Mouse (Mus musculus) heart, postnatal 0 days (tissue): ENCODE data around the gene Desi1. TPM values are rescaled to one million over a fixed set of nuclear protein-coding genes. Genes with fewer than 3 reads are reported as not detected.

Experiments used
- ATAC-seq: fragments of 200-750 bp; cut with Nextera tagmentation; 2 replicates; pipeline ENCODE4 v1.8.0; 2017; ENCODE audit warnings: low read depth, moderate number of reproducible peaks, moderate library complexity; ENCODE audit not compliant: insufficient read depth
- DNase-seq: peaks from one replicate; pipeline ENCODE4 v3.0.0-alpha.2; 2016; ENCODE audit warnings: low spot score
- H3K27ac ChIP-seq: fragments of 300-500 bp; sonication (generic); 2 replicates; pipeline ENCODE4 v1.5.1; 2014; ENCODE audit warnings: low read depth, mild to moderate bottlenecking
- H3K27me3 ChIP-seq: fragments of 300-500 bp; sonication (generic); 2 replicates; pipeline ENCODE4 v1.6.1; 2014; ENCODE audit warnings: low read length, mixed read lengths; ENCODE audit not compliant: control insufficient read depth, insufficient read depth
- H3K36me3 ChIP-seq: fragments of 300-500 bp; sonication (generic); replicated peaks from 2 replicates; pipeline ENCODE4 v1.6.1; 2014; ENCODE audit warnings: low read length, mixed read lengths; ENCODE audit not compliant: control insufficient read depth, insufficient read depth
- H3K4me1 ChIP-seq: fragments of 300-500 bp; sonication (generic); 2 replicates; pipeline ENCODE4 v1.6.1; 2014; ENCODE audit warnings: antibody characterized with exemption; ENCODE audit not compliant: control insufficient read depth, insufficient read depth
- H3K4me2 ChIP-seq: fragments of 300-500 bp; sonication (generic); 2 replicates; pipeline ENCODE4 v1.6.1; 2014; ENCODE audit warnings: low read depth, mild to moderate bottlenecking, low read length, moderate library complexity
- H3K4me3 ChIP-seq: fragments of 300-500 bp; sonication (generic); 2 replicates; pipeline ENCODE4 v1.5.1; 2014; ENCODE audit warnings: low read depth, low read length
- H3K9ac ChIP-seq: fragments of 300-500 bp; sonication (generic); replicated peaks from 2 replicates; pipeline ENCODE4 v1.6.1; 2014; ENCODE audit warnings: low read depth, low read length, mixed read lengths
- H3K9me3 ChIP-seq: fragments of 300-500 bp; sonication (generic); replicated peaks from 2 replicates; pipeline ENCODE4 v1.6.1; 2016; ENCODE audit warnings: low read length; ENCODE audit not compliant: control insufficient read depth
- CTCF ChIP-seq: IDR thresholded peaks from 2 replicates; pipeline ENCODE4 v1.5.1; 2016; ENCODE audit warnings: antibody characterized with exemption, control low read depth, low read depth
- EP300 ChIP-seq: IDR thresholded peaks from 2 replicates; pipeline ENCODE4 v1.6.1; 2016; ENCODE audit warnings: antibody characterized with exemption, low read depth
- WGBS: fragments of 180-500 bp; shearing (Covaris S2); extraction: QIAGEN DNeasy Blood & Tissue Kit; methylation state at CpG from one replicate; pipeline ENCODE4 v1.1.7; 2014; 5-methylcytosine and 5-hydroxymethylcytosine counted together
- polyA plus RNA-seq: library from polyadenylated mRNA; unstranded; fragments of >200 nt; fragmentation: Nextera tagmentation; extraction: Ambion mirVana; gene quantifications from 2 replicates; pipeline ENCODE4 v1.2.1, GENCODE M21; 2015
- total RNA-seq: library from RNA; depleted of rRNA; stranded (reverse); fragments of >200 nt; gene quantifications from 2 replicates; pipeline ENCODE4 v1.2.3, GENCODE M21; 2014; ENCODE audit warnings: low replicate concordance

Gene Desi1
- total and polyA plus RNA-seq, 2 experiments from 2014 or later: 13.6 to 15.4 TPM

GRCm38 (mm10) chr15:82046246-82046891, 12.7 kb upstream of the Desi1 start:
- DNase-seq (no peak), ATAC-seq (no peak)
- Histone ChIP-seq H3K4me1 (peaks cover 8% of the 10 kb centered on the region; the same call in 1 of the 2 replicates), H3K9ac (peak overlapping the region; percentile 90), H3K27ac (no peak overlapping the region), H3K4me3 (peak overlapping the region; percentile 97), H3K36me3 (peaks cover 16% of the 10 kb centered on the region), H3K9me3 (no peaks in the 10 kb centered on the region), H3K4me2 (peak overlapping the region; percentile 77), H3K27me3 (no peaks in the 10 kb centered on the region)
- no peak for TF ChIP-seq EP300
- TF ChIP-seq CTCF: no peak
- under 1% methylated on average over 26 of the region's 26 CpGs for WGBS

- Histone ChIP-seq H3K36me3 (peaks cover 33% of the 10 kb centered on the region), H3K4me2 (no peak overlapping the region), H3K27ac (no peak overlapping the region), H3K9ac (no peak overlapping the region), H3K27me3 (no peaks in the 10 kb centered on the region), H3K4me3 (no peak overlapping the region), H3K9me3 (no peaks in the 10 kb centered on the region), H3K4me1 (peaks cover 8% of the 10 kb centered on the region; the same call in 1 of the 2 replicates)
- 97% methylated on average over 7 of the region's 7 CpGs for WGBS
- TF ChIP-seq EP300 (no peak), CTCF (peak; percentile 32; the same call in 1 of the 2 replicates)
- DNase-seq (no peak), ATAC-seq (no peak)
Measured at GRCm38 (mm10) chr15:82044166-82044784, 10.6 kb upstream of the Desi1 start.

DNA sequence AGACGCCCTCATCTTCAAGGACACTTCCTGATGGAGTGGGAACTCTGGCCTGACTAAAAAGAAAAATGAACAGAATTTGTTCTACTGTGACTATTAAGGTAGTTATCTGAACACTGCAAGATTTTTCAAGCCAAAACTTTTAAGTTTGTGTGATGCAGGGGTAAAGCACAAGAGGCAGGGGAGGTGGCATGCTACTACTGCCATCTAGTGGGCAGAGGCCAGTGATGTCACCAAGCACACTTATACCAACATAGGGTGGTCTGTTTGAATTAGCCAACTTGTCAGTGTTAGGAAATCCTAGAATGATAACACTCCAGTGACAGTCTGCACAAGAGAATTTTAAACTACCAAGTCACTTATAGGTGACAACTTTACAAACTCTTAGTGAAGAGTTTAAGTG, 7.0 kb upstream of the Desi1 start:
- no peak overlapping the region for H3K27ac ChIP-seq
- H3K27me3 ChIP-seq: no peaks in the 10 kb centered on the region
- peak; percentile 51; the same call in 1 of the 2 replicates for ATAC-seq
- peak; percentile 53 for DNase-seq
- H3K9ac ChIP-seq: no peak overlapping the region
- no peak overlapping the region for H3K4me3 ChIP-seq
- 96% methylated on average over 1 of the region's 1 CpGs for WGBS
- H3K36me3 ChIP-seq: peaks cover 61% of the 10 kb centered on the region
- no peaks in the 10 kb centered on the region for H3K9me3 ChIP-seq
- no peaks in the 10 kb centered on the region for H3K4me1 ChIP-seq
- H3K4me2 ChIP-seq: no peak overlapping the region
- TF ChIP-seq EP300: no peak
- peak; percentile 69 for TF ChIP-seq CTCF

DNA sequence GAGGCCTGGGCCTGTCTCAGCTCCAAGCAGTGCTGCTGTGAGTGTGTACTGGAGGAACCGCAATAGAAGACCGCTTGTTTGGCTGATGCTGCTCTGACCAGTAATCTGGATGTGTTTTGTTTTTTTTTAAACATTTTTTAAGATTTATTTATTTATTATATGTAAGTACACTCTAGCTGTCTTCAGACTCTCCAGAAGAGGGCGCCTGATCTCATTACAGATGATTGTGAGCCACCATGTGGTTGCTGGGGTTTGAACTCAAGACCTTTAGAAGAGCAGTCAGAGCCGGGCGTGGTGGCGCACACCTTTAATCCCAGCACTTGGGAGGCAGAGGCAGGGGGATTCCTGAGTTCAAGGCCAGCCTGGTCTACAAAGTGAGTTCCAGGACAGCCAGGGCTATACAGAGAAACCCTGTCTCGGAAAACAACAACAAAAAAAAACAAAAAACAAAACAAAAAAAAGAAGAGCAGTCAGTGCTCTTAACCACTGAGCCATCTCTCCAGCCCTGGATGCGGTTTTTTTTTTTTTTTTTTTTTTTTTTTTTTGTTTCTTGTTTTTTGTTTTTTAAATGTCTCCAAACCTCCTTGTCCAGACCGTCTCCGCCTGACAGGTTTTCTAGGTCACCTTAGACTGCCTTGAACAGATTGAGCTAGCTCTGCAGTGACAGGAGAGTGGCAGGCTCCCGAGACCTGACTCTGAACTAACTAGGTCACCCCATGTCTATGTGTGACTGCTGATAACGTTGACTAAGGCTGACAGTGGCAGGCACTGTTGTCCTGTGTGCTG, 2.4 kb upstream of the Desi1 start:
- 73% methylated on average over 12 of the region's 12 CpGs for WGBS
- TF ChIP-seq EP300: no peak
- TF ChIP-seq CTCF: peak; percentile 44
- Histone ChIP-seq H3K9me3 (no peaks in the 10 kb centered on the region), H3K4me1 (no peaks in the 10 kb centered on the region), H3K27ac (no peak overlapping the region), H3K36me3 (peaks cover 71% of the 10 kb centered on the region), H3K9ac (no peak overlapping the region), H3K27me3 (no peaks in the 10 kb centered on the region), H3K4me2 (no peak overlapping the region), H3K4me3 (no peak overlapping the region)
- ATAC-seq: no peak
- peak; percentile 43 for DNase-seq

DNA sequence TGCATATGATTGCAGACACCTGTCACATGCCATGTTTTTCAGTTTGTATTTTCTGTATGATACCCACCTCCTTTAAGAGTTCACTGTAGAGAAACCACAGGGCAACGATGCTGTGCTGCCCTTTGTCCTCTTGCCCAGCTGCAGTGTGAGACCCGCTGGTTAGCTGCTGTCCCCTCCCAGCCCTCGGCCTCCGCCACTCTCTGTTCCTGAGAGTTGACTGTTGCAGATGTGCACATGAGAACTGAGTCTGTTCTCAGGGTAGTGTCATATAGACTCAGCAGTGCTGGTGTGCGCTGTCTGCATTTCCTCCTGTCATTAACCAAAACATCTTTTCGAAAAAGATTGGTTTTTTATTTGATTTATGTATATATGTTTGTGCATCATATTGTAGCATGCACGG, 1.3 kb downstream of the Desi1 start:
- WGBS: 91% methylated on average over 7 of the region's 7 CpGs
- H3K36me3 ChIP-seq: peaks cover 73% of the 10 kb centered on the region
- ATAC-seq (no peak), DNase-seq (no peak)
- no peaks in the 10 kb centered on the region for H3K4me1 ChIP-seq
- no peaks in the 10 kb centered on the region for H3K27me3 ChIP-seq
- H3K9me3 ChIP-seq: no peaks in the 10 kb centered on the region
- no peak overlapping the region for H3K9ac ChIP-seq
- H3K27ac ChIP-seq: no peak overlapping the region
- H3K4me2 ChIP-seq: no peak overlapping the region
- TF ChIP-seq EP300 (no peak), CTCF (no peak)
- H3K4me3 ChIP-seq: no peak overlapping the region
